Mouse (Mus musculus): ENCODE data around the gene Gm20388.
A peak's percentile ranks its signal among the peaks of the same experiment; 100 is the strongest.

Gene Gm20388

GRCm38 (mm10) chr8:121170626-121171552 lies 1260.2 kb downstream of the Gm20388 start:
- peak; percentile 12 for DNase-seq

DNA sequence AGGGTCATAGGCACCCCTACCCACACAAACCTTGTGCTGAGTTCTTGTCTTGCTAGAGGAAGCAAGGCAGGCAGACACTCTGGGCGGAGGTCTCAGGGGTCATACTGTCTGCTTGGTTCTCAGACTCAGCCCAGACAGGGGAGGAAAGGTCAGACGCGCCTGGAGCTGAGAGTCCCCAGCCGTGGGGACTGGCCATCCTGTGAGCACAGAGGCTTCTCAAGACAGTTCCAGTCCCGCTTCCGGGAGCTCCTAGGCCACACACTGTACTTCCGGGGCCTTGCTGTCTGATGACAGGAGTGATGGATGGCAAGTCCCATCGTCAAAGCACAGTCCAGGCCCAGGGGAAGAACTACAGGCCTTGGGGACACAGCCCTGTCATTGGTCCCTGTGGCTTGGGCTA lies 1261.9 kb downstream of the Gm20388 start:
- DNase-seq, result no peak

- no peak for DNase-seq
Observed at GRCm38 (mm10) chr8:121174178-121174577, 1263.5 kb downstream of the Gm20388 start.

DNA sequence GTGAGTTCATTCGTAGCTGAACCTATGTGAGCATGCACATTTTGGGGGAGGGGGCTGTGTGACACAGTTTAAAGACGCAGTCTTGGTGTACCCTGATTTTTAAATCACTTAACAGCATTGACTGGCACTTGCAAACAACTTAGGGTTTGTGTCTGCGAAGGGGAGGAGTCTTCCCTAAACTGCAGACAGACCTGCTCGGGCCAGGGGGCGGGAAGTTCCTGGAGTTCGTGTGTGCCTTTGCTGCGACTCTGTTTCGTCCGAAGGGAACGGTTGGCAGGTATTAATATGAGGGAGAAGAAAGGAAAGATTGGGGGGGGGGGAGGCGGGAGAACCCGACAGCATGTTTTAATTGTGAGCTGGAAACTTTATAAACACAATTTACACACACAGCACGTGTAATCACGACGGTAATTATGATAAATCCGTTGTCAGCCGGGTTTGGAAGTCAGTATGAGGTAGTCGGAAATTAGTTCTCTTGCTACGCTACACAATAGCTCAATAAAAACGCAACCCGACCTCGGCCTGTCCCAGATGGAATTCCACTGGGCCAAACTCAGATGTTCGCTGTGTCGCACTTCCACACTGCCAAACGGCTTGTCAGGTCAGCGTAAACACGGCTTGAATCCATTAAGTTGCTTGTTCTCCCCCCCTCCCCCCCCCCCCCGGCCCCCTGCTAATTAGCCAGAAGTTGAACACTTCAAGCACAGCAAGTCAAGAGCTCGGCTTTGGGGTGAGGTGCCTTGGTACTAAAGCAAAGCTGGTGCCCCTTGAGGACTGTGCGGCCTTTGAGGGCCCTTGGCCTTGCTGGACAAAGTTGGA lies 1264.3 kb downstream of the Gm20388 start:
- no peak for DNase-seq

- no peak for DNase-seq
Observed at GRCm38 (mm10) chr8:121175540-121176090, 1265.0 kb downstream of the Gm20388 start.

GRCm38 (mm10) chr8:121176291-121176690 lies 1265.7 kb downstream of the Gm20388 start:
- no peak for DNase-seq

DNA sequence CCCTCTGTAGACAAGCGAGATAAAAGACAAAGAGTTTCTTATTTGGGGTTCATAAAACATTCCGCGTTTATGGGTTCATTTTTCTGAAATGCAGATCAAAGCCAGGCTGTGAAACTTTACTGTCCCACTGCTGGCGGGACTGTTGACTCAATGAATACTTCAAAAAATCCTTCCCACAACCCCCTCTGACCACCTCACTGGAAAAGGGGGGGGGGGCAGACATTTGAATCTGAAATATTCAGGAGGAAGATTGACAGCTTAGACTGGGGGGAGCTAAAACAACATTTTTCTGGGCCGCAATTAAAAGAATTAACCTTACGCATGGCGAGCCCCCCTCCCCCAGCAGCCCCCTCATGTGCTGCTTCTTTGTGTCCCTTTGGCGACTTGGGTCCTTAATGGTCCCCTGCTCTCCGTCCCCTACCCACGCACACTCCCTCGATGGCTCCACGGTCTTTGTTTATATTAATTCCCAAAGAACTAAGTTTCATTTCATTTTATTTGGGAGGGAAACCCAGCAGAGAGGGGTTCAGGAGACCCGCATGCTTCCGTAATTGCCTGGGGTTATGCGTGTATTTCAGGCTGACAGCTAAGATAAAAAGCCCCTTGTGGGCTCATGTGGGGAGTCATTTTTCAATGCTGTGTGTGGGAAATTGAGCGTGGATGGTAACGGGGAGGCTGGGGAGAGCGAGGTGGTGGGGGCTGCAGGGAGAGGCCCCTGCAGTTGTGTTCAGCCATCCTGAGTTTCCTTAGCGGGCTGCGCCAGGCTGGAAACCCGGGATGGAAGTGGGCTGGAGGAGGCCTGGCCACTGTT lies 1270.0 kb downstream of the Gm20388 start:
- no peak for DNase-seq

DNA sequence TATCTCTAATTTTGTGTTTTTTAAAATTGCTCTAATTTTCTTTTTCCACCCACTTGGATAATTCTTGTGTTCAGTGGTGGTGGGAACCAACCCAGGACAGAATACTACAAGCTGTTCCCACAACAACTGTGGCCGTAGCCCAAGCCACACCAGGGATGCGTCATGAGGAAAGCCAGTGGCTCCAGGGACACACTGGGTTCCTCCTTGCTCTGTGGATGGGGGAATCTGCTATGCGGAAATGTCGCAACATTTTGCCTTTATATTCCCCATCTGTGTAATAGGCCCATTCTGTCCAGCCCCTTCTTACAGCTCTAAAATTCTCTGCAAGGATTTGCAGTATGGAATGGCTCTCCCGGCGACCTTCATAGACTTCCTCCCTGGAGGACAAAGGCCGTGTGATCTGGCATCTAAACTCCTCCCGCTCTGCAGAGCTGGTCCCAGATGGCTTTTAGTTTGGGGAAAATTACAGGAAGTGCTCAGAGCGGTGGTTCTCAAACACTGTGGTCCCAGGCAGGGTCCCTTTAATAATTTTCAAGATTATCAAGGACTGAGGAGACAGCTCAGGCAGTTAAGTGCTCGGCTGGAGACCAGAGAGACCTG lies 1270.7 kb downstream of the Gm20388 start:
- DNase-seq, result no peak

DNA sequence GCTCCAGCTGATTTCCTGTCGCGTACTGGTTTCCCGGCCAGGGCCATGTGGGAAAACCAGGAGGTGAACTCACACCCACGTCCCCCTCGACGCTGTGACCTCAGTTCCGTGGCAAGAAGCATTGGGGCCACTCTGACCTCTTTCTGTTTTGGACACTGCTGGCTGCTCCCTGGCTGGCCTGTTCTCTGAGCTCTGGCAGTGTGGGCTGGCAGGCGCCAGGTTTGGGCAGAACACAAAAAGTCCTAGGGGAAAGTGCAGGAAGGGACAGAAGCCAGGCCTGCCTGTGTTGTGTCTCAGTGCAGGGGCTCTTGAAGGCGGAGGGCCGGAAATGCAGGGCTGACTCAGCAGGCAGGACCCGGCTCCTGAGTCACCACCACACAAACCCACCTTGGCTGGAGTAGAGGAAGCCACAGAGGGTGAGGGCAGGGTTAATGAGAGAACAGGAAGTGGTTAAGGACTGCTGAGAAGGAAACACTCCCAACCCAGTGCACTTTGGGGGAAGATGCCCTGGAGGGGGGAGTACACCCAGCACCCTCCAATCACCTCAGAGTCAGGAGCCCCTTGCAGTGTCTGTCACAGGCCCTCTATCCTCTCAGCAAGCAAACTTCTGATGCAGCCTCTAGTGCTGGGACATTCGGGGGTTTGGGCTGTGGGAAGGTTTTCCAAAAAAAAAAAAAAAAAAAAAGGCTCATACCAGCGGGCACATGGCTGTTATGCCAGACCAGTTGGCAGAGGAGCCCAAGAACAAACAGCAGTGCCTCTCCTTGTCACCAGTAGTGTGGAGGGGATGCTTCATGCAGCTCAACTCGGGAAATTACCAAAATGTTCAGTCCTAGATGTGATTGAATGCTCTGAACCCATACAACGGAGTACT lies 1277.1 kb downstream of the Gm20388 start:
- DNase-seq, result no peak

DNA sequence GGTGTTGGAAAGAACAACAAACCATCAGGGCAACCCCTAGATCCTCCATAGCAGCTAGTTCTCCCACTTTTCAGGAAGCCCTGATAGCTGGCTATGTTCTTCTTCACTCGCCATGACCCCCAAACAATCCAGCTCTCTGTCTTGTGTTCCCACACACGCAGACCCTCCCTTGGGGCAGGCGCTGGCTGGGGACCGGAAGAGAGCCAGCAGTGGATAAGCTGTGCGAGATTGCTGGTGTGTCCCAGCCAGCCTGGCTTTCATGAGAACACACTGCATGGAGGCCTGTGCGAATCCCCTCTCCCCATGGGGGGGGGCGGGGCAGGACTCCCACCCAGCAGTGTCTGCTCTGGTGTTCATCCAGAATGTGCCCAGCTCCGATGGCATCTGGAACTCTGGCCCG lies 1278.4 kb downstream of the Gm20388 start:
- no peak for DNase-seq

GRCm38 (mm10) chr8:121192451-121192850 lies 1281.8 kb downstream of the Gm20388 start:
- peak; percentile 39 for DNase-seq

DNA sequence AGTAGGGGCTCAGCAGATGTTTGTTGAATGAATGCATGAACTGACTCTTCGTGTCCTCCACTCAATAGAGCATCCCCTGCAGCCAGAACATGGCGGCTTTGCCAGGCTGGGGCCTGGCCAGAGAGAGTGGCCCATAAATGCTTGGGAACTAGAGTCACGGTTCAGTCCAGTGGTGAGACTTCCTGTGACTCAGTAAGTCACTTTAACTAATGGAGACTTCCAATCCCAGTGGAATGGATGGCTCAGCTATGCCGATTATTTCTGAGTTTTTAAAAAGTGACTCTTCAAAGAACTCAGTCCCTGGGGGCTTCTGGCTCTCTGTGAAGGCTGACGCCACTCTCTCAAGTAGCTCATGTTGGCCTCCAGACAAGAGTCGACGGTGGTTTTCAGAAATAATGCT lies 1285.3 kb downstream of the Gm20388 start:
- no peak for DNase-seq

DNA sequence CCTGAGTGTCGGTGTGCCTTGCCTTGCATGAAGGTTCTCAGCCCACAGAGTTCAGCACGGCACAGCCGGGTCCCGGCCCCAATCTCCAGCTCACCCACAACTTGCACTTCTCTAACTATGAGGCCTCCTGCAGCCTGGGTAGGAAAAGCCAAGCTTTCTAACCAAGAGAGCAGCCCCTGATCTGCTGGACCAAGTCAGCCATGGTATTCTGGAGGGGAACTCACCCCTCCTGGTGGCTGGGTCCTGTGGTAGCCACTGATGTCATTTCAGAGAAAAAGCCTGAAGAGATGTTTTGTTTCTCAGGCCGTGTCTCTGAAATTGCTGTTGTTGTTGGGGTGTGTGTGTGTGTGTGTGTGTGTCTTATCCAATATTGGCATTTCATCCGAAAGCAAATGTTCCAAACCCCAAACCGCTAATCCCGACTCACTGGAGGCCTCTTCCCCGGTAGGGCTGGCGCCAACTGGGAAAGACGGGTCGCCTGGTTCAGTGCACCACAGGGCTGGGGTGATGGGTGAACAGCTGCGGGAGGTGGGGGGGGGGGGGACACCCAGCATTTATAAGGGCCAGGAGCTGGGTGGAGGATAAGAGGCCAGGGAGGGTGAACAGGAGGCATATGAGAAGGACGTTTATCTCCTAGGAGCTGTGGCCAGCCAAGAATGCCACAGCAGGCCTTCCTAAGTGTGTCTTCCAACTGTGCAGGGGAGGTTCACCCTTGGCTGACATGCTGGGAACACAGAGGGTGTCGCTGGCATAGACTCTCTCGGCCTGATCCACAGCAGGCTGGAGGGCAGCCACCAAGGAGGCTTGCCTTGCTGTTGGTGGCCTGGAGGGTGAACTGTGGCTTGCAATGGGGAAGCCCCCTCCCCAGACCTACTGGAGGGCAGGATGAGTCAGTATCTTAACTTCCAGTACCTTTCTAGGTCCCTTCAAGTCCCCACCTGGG lies 1286.4 kb downstream of the Gm20388 start:
- DNase-seq, result peak; percentile 46

GRCm38 (mm10) chr8:121200069-121200468 lies 1289.4 kb downstream of the Gm20388 start:
- no peak for DNase-seq

DNA sequence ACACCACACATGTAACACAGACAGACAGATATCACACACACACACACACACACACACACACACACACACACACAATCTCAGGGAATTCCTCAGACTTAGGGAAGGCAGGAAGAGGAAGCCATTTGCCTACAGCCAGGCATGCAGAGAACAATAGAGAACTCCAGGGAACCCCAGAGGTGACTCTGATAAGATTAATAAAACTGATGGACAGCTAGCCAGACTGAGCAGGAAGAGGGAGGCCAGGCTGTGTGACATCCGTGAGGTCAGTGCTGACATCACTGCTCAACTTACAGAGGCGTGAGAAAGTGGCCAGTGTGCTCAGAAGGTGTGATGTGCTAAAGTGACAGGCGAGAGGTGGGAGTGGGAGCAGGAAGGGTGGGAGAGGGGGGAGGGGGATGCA lies 1290.3 kb downstream of the Gm20388 start:
- DNase-seq, result no peak

GRCm38 (mm10) chr8:121201651-121202050 lies 1291.0 kb downstream of the Gm20388 start:
- DNase-seq, result no peak

- DNase-seq, result no peak
Observed at GRCm38 (mm10) chr8:121203612-121204376, 1293.2 kb downstream of the Gm20388 start.

DNA sequence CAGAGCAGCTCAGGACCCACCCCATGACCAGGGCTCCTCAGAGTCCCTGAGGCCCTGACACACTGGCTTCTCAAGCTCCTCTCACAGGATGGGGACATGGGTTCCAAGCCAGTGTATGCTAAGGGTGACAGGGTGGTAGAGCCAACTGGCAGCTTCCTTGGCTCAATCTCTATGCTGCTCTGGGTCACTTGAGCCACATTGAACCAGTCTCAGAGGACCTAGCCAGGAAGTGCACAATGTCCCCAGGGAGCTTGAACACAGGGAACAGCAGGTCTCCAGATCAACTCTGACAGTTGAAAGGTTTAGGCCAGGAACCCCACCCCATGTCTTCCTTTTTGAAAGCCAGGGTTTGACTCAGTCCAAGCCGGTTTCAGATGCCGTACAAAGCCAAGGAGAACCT lies 1296.5 kb downstream of the Gm20388 start:
- no peak for DNase-seq

DNA sequence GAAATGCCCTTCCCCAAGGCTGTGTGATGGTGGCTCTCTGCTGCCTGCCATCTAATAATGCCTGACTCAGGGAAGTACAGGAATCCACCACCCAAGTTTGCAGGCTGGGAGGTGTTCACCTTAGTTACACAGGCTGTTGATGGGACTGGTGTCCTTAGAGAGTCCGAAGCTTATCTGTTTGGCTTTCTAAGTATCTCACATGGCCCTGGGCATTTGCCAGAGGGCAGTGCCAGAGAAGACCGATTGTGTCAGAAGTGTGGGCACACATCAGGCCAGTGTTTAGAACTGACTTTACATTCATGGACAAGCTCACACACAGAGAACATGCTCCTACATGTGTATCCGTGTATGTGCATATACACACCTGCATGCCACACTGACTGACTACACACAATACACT lies 1300.0 kb downstream of the Gm20388 start:
- no peak for DNase-seq
